Mouse (Mus musculus): Measurements from ENCODE around the gene Hspa12a. TPM values are rescaled to one million over a fixed set of nuclear protein-coding genes. Genes with fewer than 3 reads are reported as not detected.
A peak's percentile ranks its signal among the peaks of the same experiment; 100 is the strongest.

Gene Hspa12a
- total RNA-seq, 1 experiment from 2014 or later: 0.81 TPM

DNA sequence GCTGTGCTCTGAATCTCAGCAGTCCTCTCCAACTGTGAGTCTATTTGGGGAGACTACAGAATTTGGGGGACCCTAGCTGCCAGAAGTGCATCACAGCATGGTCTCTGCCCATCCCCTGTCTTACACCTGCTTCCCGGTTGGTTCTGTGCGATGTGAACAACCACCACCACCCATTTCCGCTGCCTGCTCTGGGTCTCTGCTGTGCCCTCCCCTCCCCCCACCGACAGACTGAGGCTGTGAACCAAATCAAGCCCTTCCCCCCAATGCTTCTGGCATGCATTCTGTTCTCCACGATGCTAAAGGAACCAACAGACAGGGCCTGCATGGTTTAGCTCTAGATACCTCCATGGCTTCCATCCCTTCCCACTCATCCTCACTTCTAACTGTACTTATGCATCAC is 78.2 kb downstream of the Hspa12a start:
- ATAC-seq (ENCODE audit: extremely low read depth, insufficient number of reproducible peaks, low FRiP score, poor library complexity, severe bottlenecking): no peak; the same call in 1 of the 2 replicates

DNA sequence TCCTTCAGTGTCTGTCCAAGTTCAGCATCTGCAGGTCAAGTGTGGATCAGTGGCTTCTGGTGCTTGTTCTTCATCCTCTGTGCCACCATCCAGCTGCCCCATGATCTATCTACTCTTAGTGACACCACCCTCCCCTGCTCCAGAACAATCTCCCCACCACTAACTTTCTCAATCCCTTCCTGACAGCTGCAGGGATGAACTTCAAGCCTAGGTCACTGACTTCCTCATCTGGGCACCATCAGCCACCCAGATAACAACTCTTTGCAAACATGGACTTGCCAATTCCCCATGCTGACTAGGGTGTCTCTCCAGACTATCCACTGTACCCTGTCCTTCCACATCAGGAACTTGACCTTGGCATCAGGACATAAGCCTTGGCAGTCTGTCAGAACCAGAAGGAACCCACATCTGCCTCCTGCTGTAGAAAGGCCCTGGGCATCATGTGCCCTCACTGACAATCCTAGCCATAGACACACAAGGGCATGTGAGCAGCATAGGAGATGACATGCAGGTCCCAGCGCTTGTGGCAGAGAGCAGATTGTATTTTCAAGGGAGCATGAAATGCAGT is 79.4 kb downstream of the Hspa12a start:
- ATAC-seq (ENCODE audit: extremely low read depth, insufficient number of reproducible peaks, low FRiP score, poor library complexity, severe bottlenecking): no peak

GRCm38 (mm10) chr19:58861174-58861760 is 82.2 kb downstream of the Hspa12a start:
- no peak for ATAC-seq (ENCODE audit: extremely low read depth, insufficient number of reproducible peaks, low FRiP score, poor library complexity, severe bottlenecking)

DNA sequence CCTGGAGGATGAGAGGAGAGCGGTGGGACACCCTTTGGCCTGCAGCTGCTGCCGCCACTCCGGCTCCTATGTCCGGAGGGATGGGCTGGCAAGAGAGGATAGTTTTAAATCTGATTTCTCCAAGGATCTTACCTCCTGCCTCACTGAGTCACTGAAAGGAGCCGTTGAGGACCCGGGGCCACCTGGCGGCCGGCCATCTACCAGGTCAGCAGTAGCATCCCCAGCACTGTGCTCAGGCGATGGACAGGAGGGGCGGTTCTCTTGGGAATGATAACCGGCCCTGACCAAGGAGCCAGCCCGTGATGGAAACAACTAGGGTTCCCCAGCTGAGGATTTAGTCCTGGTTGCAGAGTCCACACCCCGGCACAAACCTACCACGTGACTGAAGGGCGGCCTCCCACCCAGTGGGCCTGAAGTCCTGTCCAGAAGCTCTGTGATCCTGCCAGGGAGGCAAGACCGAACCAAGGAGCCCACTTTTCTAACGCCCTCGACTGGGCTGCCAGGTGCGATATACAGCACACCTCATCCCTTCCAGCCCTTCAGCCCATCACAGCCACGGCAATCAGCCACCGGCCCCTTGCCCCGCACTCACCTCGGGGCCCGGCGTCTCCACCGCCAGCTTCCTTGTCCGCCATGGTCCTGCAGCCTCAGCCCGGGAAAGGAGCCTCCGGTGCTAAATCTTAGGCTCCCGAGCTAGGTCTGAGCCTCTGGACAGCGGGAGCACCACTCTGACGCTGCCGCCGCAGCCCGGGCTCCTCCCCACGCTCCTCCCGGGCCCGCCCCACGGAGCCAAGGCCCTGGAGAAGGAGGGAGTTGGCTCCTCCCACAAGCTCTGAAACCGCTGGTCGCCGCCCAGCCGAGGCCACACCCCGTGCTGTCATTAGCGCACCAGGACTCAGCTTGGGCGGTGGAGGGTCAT is 82.9 kb downstream of the Hspa12a start:
- ATAC-seq (ENCODE audit: extremely low read depth, insufficient number of reproducible peaks, low FRiP score, poor library complexity, severe bottlenecking): peak; percentile 32

GRCm38 (mm10) chr19:58859831-58860254 is 83.6 kb downstream of the Hspa12a start:
- ATAC-seq (ENCODE audit: extremely low read depth, insufficient number of reproducible peaks, low FRiP score, poor library complexity, severe bottlenecking): no peak

DNA sequence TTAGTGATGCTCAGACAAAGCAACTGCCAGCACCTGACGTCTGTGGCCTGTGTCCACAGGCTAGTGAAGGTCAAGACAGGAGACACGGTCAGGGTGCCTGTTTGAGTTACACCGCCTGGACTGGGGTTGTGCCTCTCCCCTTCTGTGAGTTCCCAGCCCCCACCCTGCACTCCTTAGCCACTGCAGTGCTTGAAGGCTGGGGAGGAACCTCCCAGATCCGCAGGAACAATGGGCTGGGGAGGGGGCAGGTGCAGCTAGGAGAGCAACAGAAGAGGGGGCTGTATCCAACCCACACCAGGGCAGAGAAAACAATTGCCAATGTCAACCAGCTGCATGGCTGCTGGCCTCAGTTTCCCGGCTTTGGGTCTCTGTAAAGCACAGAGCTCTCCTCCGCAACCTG is 84.1 kb downstream of the Hspa12a start:
- ATAC-seq (ENCODE audit: extremely low read depth, insufficient number of reproducible peaks, low FRiP score, poor library complexity, severe bottlenecking): no peak

DNA sequence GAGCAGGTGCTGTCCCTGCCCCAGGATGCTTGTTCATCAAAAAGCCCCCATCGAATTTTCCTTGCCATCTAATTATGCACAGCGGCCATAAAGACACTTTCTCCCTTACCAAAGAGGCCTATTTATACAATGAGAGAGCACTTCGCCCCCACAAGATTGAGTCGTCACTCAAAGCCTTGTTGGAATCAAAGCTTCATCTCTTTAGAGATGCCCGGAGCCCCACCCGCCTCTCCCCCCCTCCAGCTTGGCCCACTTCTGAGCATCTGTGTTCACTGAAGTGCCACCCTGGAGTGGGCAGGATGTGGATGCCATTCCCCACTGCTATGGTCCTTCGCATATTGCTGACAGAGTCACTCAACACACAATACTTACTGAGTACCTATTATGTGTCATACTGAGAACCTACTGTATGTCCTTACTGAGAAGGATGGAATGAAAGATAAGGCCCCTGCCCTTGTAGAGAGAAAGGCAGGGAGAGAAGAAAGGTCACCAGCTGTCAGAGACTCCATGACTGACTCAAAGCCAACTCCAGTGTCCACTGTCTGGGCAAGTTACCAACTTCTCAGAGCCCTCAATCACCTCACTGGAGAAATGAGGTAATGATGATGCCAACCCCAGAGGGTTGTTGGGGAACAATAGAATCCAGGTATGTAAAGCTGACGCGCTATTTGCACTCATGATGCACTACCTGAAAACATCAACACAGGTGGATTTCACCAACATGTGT is 87.2 kb downstream of the Hspa12a start:
- ATAC-seq (ENCODE audit: extremely low read depth, insufficient number of reproducible peaks, low FRiP score, poor library complexity, severe bottlenecking): no peak

- no peak for ATAC-seq (ENCODE audit: extremely low read depth, insufficient number of reproducible peaks, low FRiP score, poor library complexity, severe bottlenecking)
Measured at GRCm38 (mm10) chr19:58854899-58855298, 88.6 kb downstream of the Hspa12a start.

DNA sequence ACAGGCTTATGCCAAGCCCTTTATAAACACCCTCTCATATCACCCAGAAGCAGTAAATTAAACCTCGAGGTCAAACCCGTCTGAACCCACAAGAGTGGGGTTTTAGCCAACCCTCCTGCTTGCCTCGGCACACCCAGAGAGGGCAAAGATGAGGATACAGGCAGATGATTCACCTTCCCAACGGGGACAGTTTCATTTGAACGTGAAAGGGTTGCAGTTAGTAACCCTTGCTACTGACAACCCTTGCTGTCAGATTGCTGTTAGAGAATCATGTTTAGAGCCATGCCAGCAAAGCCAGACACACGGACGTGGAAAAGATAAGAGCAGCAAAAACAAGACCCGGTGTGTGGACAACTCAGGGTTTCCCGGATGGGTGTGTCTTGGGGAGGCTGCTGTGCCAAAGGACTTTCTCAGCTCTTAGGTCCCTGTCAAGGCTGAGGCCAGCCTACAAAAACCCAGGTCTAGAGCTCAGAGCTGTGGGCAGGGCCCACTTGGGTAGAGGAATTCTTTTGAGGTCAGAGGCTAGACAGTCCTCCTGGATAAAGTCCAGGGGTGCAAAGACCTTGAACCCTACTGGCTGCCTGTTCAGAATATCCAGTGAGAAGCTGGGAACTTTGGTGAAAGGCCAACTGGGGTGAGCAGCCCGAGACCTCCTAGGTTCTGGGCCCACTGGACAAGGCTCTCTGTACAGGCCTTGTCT is 90.3 kb downstream of the Hspa12a start:
- ATAC-seq (ENCODE audit: extremely low read depth, insufficient number of reproducible peaks, low FRiP score, poor library complexity, severe bottlenecking): no peak

DNA sequence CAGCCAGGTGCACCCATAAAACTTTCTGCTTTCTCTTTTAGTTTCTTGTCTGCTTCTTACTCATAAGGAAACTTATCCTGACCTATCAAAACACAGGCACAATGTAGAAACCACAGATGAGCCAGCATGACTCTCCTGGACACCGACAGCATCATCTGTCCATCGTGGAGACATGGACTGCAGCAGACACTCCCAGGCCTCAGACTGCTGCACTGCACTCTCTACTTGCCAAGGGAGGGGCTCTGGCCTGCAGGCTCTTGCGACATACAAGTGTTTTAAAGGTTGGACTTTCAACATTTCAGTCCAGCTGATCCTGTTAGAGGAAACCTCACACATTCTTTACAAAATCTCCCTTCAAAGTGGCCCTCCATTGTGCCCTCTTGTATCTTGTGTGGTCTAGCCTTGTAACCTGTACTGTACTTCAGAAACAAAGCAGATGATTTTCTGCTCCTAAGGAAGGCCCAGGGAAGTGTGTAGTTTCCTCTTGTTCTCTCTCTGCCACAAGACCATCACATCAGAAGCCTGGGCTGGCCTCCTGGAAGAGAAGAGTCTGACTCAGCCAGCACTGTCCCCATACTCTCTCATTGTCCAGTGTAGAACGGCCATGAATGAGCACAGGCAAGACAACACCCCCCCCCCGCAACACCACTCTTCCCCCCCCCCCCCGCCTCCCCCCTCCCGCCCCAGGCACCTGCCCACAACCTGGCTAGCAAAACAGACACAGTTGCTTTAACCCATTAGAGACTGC is 92.6 kb downstream of the Hspa12a start:
- no peak for ATAC-seq (ENCODE audit: extremely low read depth, insufficient number of reproducible peaks, low FRiP score, poor library complexity, severe bottlenecking)

GRCm38 (mm10) chr19:58849333-58850131 is 93.9 kb downstream of the Hspa12a start:
- ATAC-seq (ENCODE audit: extremely low read depth, insufficient number of reproducible peaks, low FRiP score, poor library complexity, severe bottlenecking): no peak

DNA sequence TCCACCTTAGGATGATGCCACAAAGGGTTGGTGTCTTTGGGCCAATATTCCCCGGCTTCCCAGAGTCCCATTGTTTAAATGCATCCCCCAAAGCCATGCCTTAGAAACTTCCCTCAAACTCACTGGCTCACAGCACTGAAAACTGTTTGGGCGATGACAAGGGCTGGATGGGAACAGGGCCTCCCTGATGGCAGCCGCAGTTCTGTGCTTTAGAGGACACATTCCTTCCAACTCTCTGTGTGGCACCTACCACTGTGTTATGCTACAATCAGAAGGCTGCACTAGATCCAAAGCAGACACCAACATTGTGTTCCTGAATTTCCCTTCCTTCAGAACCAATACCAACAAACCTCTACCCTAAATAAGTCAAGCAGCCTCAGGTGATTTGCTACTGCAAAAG is 99.8 kb downstream of the Hspa12a start:
- ATAC-seq (ENCODE audit: extremely low read depth, insufficient number of reproducible peaks, low FRiP score, poor library complexity, severe bottlenecking): no peak

- ATAC-seq (ENCODE audit: extremely low read depth, insufficient number of reproducible peaks, low FRiP score, poor library complexity, severe bottlenecking): no peak
Measured at GRCm38 (mm10) chr19:58840721-58841271, 102.7 kb downstream of the Hspa12a start.

DNA sequence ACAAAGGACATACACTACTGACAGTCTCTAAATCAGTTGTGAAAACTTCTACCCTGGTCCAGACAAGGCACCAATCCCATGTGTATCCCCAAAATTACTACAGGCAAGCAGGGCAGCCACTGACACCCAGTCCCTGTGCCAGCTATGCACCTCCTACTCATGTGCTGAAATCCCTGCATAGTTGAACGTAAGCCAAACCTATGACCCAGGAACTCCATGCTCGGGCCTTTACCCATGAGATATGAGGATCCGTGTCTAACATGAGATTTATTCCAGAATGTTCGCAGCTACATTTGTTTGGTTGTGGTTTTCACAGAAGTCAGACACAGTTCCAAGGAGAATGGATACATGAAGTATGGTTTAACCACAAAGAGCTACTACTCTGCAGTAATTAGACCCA is 103.6 kb downstream of the Hspa12a start:
- ATAC-seq (ENCODE audit: extremely low read depth, insufficient number of reproducible peaks, low FRiP score, poor library complexity, severe bottlenecking): no peak

GRCm38 (mm10) chr19:58839345-58839744 is 104.1 kb downstream of the Hspa12a start:
- no peak for ATAC-seq (ENCODE audit: extremely low read depth, insufficient number of reproducible peaks, low FRiP score, poor library complexity, severe bottlenecking)

DNA sequence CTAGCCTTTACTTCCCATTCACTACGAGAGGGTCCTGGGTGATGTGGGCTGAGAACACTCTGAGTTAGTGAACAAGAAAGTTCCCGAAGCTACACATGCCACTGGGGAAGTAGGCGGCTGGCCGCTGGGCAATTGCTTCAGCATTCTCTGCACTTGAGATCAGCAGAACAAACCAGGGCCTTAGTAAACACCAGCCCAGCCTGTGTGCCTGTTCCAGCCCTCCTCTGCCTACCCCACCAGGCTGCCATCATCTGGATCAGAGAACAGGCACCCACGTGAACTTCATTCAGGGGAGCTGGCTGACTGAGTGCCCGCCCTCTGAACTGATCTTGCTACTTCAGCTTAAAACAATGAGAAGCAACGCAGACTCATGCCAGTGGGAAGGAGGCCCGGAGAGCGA is 104.7 kb downstream of the Hspa12a start:
- ATAC-seq (ENCODE audit: extremely low read depth, insufficient number of reproducible peaks, low FRiP score, poor library complexity, severe bottlenecking): no peak

- no peak for ATAC-seq (ENCODE audit: extremely low read depth, insufficient number of reproducible peaks, low FRiP score, poor library complexity, severe bottlenecking)
Measured at GRCm38 (mm10) chr19:58833639-58834180, 109.7 kb downstream of the Hspa12a start.
